Mouse (Mus musculus): Measurements from ENCODE around the gene Agbl4. TPM values are rescaled to one million over a fixed set of nuclear protein-coding genes. Genes with fewer than 3 reads are reported as not detected.

The Agbl4 gene
- total and polyA plus RNA-seq, 2 experiments, result not detected

DNA sequence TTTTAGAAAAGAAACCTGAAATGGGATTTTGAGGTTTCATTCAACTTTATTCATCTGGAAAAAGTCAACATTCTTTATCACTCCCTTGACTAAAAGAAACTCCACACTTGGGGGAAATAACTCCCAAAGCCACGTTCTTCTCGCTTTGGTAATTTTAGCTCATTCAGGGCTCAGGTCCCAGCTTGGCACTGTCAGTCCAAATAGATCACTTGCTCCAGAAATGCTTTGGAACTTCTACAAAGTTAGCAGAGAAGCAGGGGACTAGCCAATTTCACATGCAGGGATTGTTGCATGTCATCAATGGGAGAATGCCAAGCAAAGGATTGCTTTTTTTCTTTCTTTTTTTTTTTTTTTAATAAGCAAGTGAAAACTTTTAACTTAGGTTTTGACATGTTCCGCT, 1022.6 kb downstream of the Agbl4 start:
- 92% methylated on average over 3 of the region's 3 CpGs for whole genome bisulfite sequencing
- DNase-seq (ENCODE audit: extremely low read depth, low read depth, low spot score), result no peak
- Histone ChIP-seq H3K4me1 (ENCODE audit: control insufficient read depth, insufficient read depth, low read length) (no peaks in the 10 kb centered on the region), H3K27ac (replicated peaks; ENCODE audit: insufficient read depth, low read depth, low read length) (no peak overlapping the region), H3K27me3 (ENCODE audit: control insufficient read depth, insufficient read depth, low read length) (peaks cover 3% of the 10 kb centered on the region; the same call in 1 of the 2 replicates), H3K9ac (ENCODE audit: low read depth, low read length) (no peak overlapping the region), H3K36me3 (ENCODE audit: control insufficient read depth, insufficient read depth, low read length) (no peaks in the 10 kb centered on the region), H3K79me2 (ENCODE audit: control insufficient read depth, insufficient read depth, low read length) (no peaks in the 10 kb centered on the region), H3K4me3 (ENCODE audit: insufficient read depth, low read depth, low read length) (no peak overlapping the region)
- TF ChIP-seq POLR2A (IDR thresholded peaks at IDR 0.05; ENCODE audit: extremely low read depth, insufficient read depth, low read length), result no peak

DNA sequence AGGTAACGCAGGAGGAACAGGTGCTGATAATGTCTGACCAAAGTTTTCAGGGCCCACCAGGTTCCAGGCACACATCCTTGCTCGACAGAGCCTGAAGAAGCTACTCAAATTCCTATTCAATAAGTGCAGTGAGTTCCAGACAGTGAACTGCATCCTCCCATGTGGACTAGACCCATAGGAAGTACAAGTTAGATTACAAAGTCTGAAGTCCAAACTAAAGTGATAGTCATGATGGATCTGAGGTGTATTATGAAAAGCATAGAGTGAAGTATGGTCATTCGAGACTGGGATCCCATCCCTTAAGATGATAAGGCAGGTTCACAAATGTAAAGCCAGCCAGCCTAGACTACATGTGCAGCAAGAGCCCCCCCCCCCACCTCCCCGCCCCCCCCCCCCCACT, 1023.5 kb downstream of the Agbl4 start:
- no peak overlapping the region for H3K9ac ChIP-seq (ENCODE audit: low read depth, low read length)
- no peaks in the 10 kb centered on the region for H3K36me3 ChIP-seq (ENCODE audit: control insufficient read depth, insufficient read depth, low read length)
- H3K27ac ChIP-seq (replicated peaks; ENCODE audit: insufficient read depth, low read depth, low read length), result no peak overlapping the region
- H3K79me2 ChIP-seq (ENCODE audit: control insufficient read depth, insufficient read depth, low read length), result no peaks in the 10 kb centered on the region
- H3K4me1 ChIP-seq (ENCODE audit: control insufficient read depth, insufficient read depth, low read length), result no peaks in the 10 kb centered on the region; the same call in 1 of the 2 replicates
- DNase-seq (ENCODE audit: extremely low read depth, low read depth, low spot score), result no peak
- no peak overlapping the region for H3K4me3 ChIP-seq (ENCODE audit: insufficient read depth, low read depth, low read length)
- H3K27me3 ChIP-seq (ENCODE audit: control insufficient read depth, insufficient read depth, low read length), result no peaks in the 10 kb centered on the region
- WGBS, result 76% methylated on average over 4 of the region's 4 CpGs
- no peak for TF ChIP-seq CTCF (IDR thresholded peaks at IDR 0.05; ENCODE audit: low read depth, low read length)
- no peak for TF ChIP-seq POLR2A (IDR thresholded peaks at IDR 0.05; ENCODE audit: extremely low read depth, insufficient read depth, low read length)

DNA sequence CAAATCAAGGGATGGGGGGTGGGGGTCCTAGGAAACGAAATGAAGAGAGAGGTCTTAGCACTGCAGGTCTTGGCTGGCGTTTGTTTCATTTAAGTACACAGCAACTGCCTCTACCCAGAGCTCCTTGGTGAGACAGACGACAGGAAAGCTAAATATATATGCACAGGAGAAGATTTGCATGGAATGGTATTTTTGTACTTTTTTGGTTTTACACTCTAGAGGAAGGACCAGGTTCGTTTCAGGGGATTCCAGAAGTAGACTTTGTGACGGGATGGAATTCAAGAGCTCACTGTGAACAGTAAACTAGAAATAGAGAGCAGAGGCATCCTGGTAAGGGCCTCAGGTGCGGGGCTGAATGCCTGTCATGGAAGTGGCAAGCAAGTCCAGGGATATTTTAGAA, 1024.3 kb downstream of the Agbl4 start:
- Histone ChIP-seq H3K4me3 (ENCODE audit: insufficient read depth, low read depth, low read length) (no peak overlapping the region), H3K27ac (replicated peaks; ENCODE audit: insufficient read depth, low read depth, low read length) (no peak overlapping the region), H3K9ac (ENCODE audit: low read depth, low read length) (no peak overlapping the region), H3K27me3 (ENCODE audit: control insufficient read depth, insufficient read depth, low read length) (no peaks in the 10 kb centered on the region), H3K79me2 (ENCODE audit: control insufficient read depth, insufficient read depth, low read length) (no peaks in the 10 kb centered on the region), H3K4me1 (ENCODE audit: control insufficient read depth, insufficient read depth, low read length) (no peaks in the 10 kb centered on the region; the same call in 1 of the 2 replicates), H3K36me3 (ENCODE audit: control insufficient read depth, insufficient read depth, low read length) (no peaks in the 10 kb centered on the region)
- TF ChIP-seq POLR2A (IDR thresholded peaks at IDR 0.05; ENCODE audit: extremely low read depth, insufficient read depth, low read length), result no peak
- 77% methylated on average over 6 of the region's 6 CpGs for WGBS
- no peak for DNase-seq (ENCODE audit: extremely low read depth, low read depth, low spot score)

DNA sequence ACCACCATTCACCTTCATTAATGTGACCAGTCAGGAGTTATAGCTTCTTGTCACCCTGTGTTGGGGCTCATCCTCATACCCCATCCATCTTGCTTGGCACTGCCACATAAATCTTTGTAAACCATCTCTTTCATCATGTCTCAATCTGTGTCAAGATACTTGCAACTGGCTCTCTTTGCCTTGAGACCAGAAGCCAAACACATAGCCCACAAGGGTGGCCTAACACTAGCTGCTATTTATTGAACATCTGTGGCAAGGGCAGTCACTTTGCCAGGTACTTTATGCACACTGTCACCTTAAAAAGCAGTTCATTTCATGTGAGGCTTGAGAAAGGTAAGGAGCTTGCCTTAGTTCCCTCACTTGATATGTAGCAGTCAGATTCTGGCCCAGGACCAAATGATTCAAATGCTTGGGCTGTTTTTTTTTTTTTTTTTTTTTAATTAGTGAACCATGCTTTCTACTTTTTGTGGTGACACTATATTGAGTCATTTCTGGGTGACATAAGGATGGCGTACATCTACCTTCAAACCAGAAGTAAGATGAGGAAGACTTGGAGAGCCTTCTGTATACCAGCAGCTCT, 1027.0 kb downstream of the Agbl4 start:
- H3K79me2 ChIP-seq (ENCODE audit: control insufficient read depth, insufficient read depth, low read length), result no peaks in the 10 kb centered on the region
- no peaks in the 10 kb centered on the region for H3K36me3 ChIP-seq (ENCODE audit: control insufficient read depth, insufficient read depth, low read length)
- no peak overlapping the region for H3K9ac ChIP-seq (ENCODE audit: low read depth, low read length)
- 94% methylated on average over 1 of the region's 1 CpGs for WGBS
- TF ChIP-seq POLR2A (IDR thresholded peaks at IDR 0.05; ENCODE audit: extremely low read depth, insufficient read depth, low read length) (no peak), CTCF (IDR thresholded peaks at IDR 0.05; ENCODE audit: low read depth, low read length) (no peak)
- H3K4me3 ChIP-seq (ENCODE audit: insufficient read depth, low read depth, low read length), result no peak overlapping the region
- H3K27ac ChIP-seq (replicated peaks; ENCODE audit: insufficient read depth, low read depth, low read length), result no peak overlapping the region
- DNase-seq (ENCODE audit: extremely low read depth, low read depth, low spot score), result no peak
- no peaks in the 10 kb centered on the region; the same call in 1 of the 2 replicates for H3K4me1 ChIP-seq (ENCODE audit: control insufficient read depth, insufficient read depth, low read length)
- no peaks in the 10 kb centered on the region for H3K27me3 ChIP-seq (ENCODE audit: control insufficient read depth, insufficient read depth, low read length)

DNA sequence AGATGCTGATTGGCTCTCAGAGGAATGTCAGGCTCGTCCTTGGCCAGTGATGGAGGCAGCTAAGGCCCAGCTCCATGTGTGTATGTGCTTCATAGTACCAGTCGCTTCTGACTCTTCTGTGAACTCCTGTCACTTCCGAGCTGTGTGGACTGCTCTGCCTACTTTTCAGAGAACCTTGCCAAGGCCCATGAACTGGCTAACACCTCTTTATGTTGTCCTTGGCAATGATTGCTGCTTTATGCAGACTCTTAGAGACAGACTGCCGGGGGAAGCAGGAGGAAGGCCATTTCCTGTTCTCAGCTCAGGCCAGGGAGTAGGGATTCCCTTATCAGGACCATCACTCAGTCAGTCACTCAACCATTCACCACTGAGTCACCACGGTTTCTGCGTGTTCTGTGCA, 1027.7 kb downstream of the Agbl4 start:
- Histone ChIP-seq H3K9ac (ENCODE audit: low read depth, low read length) (no peak overlapping the region), H3K4me3 (ENCODE audit: insufficient read depth, low read depth, low read length) (no peak overlapping the region), H3K36me3 (ENCODE audit: control insufficient read depth, insufficient read depth, low read length) (no peaks in the 10 kb centered on the region), H3K79me2 (ENCODE audit: control insufficient read depth, insufficient read depth, low read length) (no peaks in the 10 kb centered on the region), H3K4me1 (ENCODE audit: control insufficient read depth, insufficient read depth, low read length) (no peaks in the 10 kb centered on the region; the same call in 1 of the 2 replicates), H3K27ac (replicated peaks; ENCODE audit: insufficient read depth, low read depth, low read length) (no peak overlapping the region), H3K27me3 (ENCODE audit: control insufficient read depth, insufficient read depth, low read length) (no peaks in the 10 kb centered on the region)
- DNase-seq (ENCODE audit: extremely low read depth, low read depth, low spot score), result no peak
- TF ChIP-seq POLR2A (IDR thresholded peaks at IDR 0.05; ENCODE audit: extremely low read depth, insufficient read depth, low read length) (no peak), CTCF (IDR thresholded peaks at IDR 0.05; ENCODE audit: low read depth, low read length) (no peak)
- WGBS, result 70% methylated on average over 6 of the region's 6 CpGs

DNA sequence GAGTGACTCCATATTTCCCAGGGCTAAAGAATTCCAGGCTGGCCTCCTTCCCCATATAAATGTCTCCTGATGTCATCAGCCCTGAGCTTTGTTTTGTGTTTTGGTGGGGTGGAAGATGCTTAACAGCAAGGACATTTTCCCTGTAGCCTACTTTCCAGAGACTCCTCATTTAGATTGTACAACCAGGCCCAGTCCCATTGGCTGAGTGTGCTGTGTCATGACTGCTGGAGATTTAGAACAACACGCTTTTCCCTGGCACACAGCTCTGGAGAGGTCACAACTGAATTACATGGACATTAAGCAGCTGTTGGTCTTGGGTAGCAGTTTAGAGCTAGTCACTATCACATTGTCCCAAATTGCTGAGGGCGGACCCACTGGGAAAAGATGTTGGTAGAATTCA, 1033.7 kb downstream of the Agbl4 start:
- WGBS, result 94% methylated on average over 2 of the region's 2 CpGs
- Histone ChIP-seq H3K4me1 (ENCODE audit: control insufficient read depth, insufficient read depth, low read length) (no peaks in the 10 kb centered on the region), H3K9ac (ENCODE audit: low read depth, low read length) (no peak overlapping the region), H3K79me2 (ENCODE audit: control insufficient read depth, insufficient read depth, low read length) (no peaks in the 10 kb centered on the region), H3K4me3 (ENCODE audit: insufficient read depth, low read depth, low read length) (no peak overlapping the region), H3K27ac (replicated peaks; ENCODE audit: insufficient read depth, low read depth, low read length) (no peak overlapping the region), H3K36me3 (ENCODE audit: control insufficient read depth, insufficient read depth, low read length) (no peaks in the 10 kb centered on the region), H3K27me3 (ENCODE audit: control insufficient read depth, insufficient read depth, low read length) (no peaks in the 10 kb centered on the region)
- DNase-seq (ENCODE audit: extremely low read depth, low read depth, low spot score), result no peak
- TF ChIP-seq CTCF (IDR thresholded peaks at IDR 0.05; ENCODE audit: low read depth, low read length) (no peak), POLR2A (IDR thresholded peaks at IDR 0.05; ENCODE audit: extremely low read depth, insufficient read depth, low read length) (no peak)

Measured in liver, adult 2 months (tissue).